In genomic region chr1:79639107-79639506, GRCm38 (mm10) we compare ENCODE assay signal across 18 mouse cellular contexts. TPM values are rescaled to one million over a fixed set of nuclear protein-coding genes. Genes with fewer than 3 reads are reported as not detected.
"Had no signal": no experiment of that assay in that cellular context is flagged by ENCODE, and none has a peak within 500 bp of the region (broad histone marks: within the 10 kb centered on the region; RNA-seq: fewer than 3 reads in every experiment).

No protein-coding gene starts in this region.

- ATAC-seq: liver, postnatal 0 days had no signal

- H3K27ac ChIP-seq: layer of hippocampus, adult 2 months; limb, embryonic 12.5 days; liver, embryonic 13.5 days; lung, embryonic 15.5 days; neural tube, embryonic 15.5 days; stomach, embryonic 15.5 days had no signal

- H3K9ac ChIP-seq: kidney, embryonic 15.5 days; limb, embryonic 12.5 days; liver, embryonic 13.5 days; liver, postnatal 0 days; lung, embryonic 15.5 days; neural tube, embryonic 15.5 days; stomach, embryonic 15.5 days had no signal

- H3K4me2 ChIP-seq: kidney, embryonic 15.5 days; limb, embryonic 12.5 days; liver, embryonic 13.5 days; lung, embryonic 15.5 days; neural tube, embryonic 15.5 days; stomach, embryonic 15.5 days had no signal

- H3K9me3 ChIP-seq: kidney, embryonic 15.5 days; limb, embryonic 12.5 days; liver, embryonic 13.5 days; lung, embryonic 15.5 days; neural tube, embryonic 15.5 days; stomach, embryonic 15.5 days had no signal

- H3K27me3 ChIP-seq: kidney, embryonic 15.5 days; limb, embryonic 12.5 days; liver, embryonic 13.5 days; lung, embryonic 15.5 days; neural tube, embryonic 15.5 days; stomach, embryonic 15.5 days had no signal

- DNase-seq: kidney, adult 18-20 months; kidney, postnatal 14 days; liver; liver, embryonic 13.5 days; liver, postnatal 0 days; lung, postnatal 14 days; midbrain, embryonic 14.5 days; right cerebral cortex, adult 18-20 months; right cerebral cortex, postnatal 4 days; thymus, postnatal 14 days had no signal

- H3K36me3 ChIP-seq: kidney, embryonic 15.5 days; limb, embryonic 12.5 days; liver, embryonic 13.5 days; lung, embryonic 15.5 days; neural tube, embryonic 15.5 days; stomach, embryonic 15.5 days had no signal

- H3K4me3 ChIP-seq: kidney, embryonic 15.5 days; layer of hippocampus, adult 2 months; limb, embryonic 12.5 days; liver, embryonic 13.5 days; lung, embryonic 15.5 days; myocyte; neural tube, embryonic 15.5 days; stomach, embryonic 15.5 days had no signal

- H3K4me1 ChIP-seq: kidney, embryonic 15.5 days; limb, embryonic 12.5 days; lung, embryonic 15.5 days; neural tube, embryonic 15.5 days; stomach, embryonic 15.5 days had no signal

RNA-seq across cellular contexts. Expression of gene Ap1s3, which starts 32.7 kb away (rescaled TPM):
- polyA plus RNA-seq: midbrain, embryonic 14.5 days; neural tube, embryonic 11.5 days had no signal
